Mouse (Mus musculus): Measurements from ENCODE around the gene Gm44596. TPM values are rescaled to one million over a fixed set of nuclear protein-coding genes. Genes with fewer than 3 reads are reported as not detected.
A peak's percentile ranks its signal among the peaks of the same experiment; 100 is the strongest.

The Gm44596 gene
- polyA plus RNA-seq, 1 experiment from 2014 or later, result not detected

DNA sequence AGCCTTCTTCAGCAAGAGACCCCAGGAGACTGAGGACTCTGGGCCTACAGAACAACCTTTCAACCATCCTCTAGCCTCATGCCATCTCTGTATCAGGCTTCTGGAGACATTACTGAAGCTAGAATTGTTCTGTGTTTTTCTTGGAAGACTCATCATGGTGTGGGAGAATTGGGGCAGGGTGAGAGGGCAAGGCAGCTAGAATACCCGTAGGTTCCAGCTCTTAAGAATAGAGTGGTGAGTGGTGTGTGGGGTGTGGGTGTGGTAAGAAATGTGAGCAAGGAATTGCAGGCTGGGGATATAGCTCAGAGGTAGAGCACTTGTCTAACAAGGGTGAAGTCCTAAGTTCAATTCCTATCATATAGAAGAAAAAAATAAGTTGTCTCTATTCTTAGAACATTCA, 9.7 kb downstream of the Gm44596 start:
- Histone ChIP-seq H3K36me3 (no peaks in the 10 kb centered on the region), H3K27ac (no peak overlapping the region), H3K4me2 (no peak overlapping the region), H3K4me1 (replicated peaks) (no peaks in the 10 kb centered on the region), H3K27me3 (no peaks in the 10 kb centered on the region), H3K9me3 (no peaks in the 10 kb centered on the region), H3K9ac (no peak overlapping the region), H3K4me3 (no peak overlapping the region)
- no peak for ATAC-seq (ENCODE audit: low FRiP score)
- WGBS, result 79% methylated on average over 1 of the region's 1 CpGs

DNA sequence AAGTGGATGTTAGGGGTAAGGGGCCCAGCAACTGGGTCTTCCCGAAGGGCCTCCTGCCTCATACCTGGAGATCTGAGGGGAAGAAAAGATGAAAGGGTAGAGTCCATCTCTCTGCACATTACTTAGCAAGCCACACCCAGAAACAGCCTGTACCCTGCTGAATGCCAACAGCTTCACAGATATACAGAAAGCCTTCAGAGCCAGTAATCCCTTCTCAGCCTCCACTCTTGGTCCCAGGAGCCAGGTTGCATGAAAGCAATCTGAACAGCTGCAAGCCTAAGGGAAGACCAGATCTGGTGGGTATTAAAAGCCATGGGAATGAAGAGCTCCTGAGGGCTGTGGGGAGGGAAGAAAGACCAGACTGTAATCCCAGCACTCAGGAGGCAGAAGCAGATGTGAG, 13.9 kb downstream of the Gm44596 start:
- H3K9me3 ChIP-seq, result no peaks in the 10 kb centered on the region
- no peak overlapping the region for H3K4me2 ChIP-seq
- no peak overlapping the region for H3K27ac ChIP-seq
- no peaks in the 10 kb centered on the region for H3K4me1 ChIP-seq (replicated peaks)
- WGBS, result 94% methylated on average over 1 of the region's 1 CpGs
- H3K4me3 ChIP-seq, result no peak overlapping the region
- no peaks in the 10 kb centered on the region for H3K27me3 ChIP-seq
- H3K36me3 ChIP-seq, result no peaks in the 10 kb centered on the region
- H3K9ac ChIP-seq, result no peak overlapping the region
- ATAC-seq (ENCODE audit: low FRiP score), result no peak

DNA sequence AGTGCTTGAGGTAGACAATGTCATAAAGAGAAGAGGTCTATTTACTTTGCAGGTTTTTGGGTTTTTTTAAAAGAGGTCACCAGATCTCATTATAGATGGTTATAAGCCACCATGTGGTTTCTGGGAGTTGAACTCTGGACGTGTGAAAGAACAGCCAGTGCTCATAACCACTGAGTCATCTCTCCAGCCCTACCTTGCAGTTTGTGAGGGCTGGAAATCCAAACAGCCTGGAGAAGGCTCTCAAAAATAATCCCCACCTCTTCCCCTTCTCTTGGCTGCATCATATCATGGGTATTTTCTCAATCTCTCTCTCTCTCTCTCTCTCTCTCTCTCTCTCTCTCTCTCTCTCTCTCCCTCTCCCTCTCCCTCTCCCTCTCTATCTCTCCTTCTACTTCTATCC, 15.4 kb downstream of the Gm44596 start:
- no peak overlapping the region for H3K4me3 ChIP-seq
- 60% methylated on average over 1 of the region's 1 CpGs for WGBS
- H3K9ac ChIP-seq, result no peak overlapping the region
- no peak overlapping the region for H3K27ac ChIP-seq
- no peaks in the 10 kb centered on the region for H3K4me1 ChIP-seq (replicated peaks)
- no peak overlapping the region for H3K4me2 ChIP-seq
- ATAC-seq (ENCODE audit: low FRiP score), result no peak
- no peaks in the 10 kb centered on the region for H3K27me3 ChIP-seq
- no peaks in the 10 kb centered on the region for H3K36me3 ChIP-seq
- no peaks in the 10 kb centered on the region for H3K9me3 ChIP-seq

DNA sequence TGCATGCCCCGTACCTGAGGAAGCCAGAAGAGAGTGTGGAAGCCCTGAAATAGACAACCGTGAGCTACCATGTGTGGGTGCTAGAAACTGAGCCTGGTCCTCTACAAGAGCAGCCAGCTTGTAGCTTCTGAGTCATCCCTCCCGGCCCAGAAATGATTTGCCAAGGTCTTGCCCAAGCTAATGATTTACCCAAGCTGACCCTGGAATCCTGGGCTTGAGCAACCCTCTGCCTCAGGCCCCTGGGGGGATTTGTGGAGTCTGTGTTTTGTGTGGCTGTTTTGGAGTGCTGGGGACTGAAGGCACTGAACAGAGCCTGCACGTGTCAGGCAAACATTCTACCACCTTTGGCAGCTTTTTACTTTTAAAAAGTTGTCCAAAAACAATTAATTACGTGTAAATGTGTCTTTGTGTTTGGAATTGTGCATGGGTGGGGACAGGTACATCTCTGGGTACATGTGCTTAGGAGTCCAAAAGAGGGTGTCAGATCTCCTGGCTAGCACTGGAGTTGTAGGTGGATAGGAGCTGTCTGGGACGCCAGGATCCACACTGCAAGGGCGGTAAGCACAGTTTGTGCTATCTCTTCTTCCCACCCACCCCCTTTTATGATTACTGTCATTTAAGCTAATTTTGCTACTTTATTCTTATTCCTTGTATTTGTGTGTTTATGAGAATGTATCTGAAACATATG, 22.4 kb downstream of the Gm44596 start:
- peaks cover 25% of the 10 kb centered on the region for H3K4me1 ChIP-seq (replicated peaks)
- H3K9me3 ChIP-seq, result no peaks in the 10 kb centered on the region
- no peak overlapping the region for H3K9ac ChIP-seq
- 80% methylated on average over 7 of the region's 7 CpGs for WGBS
- no peak overlapping the region for H3K4me2 ChIP-seq
- H3K36me3 ChIP-seq, result no peaks in the 10 kb centered on the region
- ATAC-seq (ENCODE audit: low FRiP score), result no peak
- no peaks in the 10 kb centered on the region for H3K27me3 ChIP-seq
- H3K27ac ChIP-seq, result no peak overlapping the region
- no peak overlapping the region for H3K4me3 ChIP-seq

DNA sequence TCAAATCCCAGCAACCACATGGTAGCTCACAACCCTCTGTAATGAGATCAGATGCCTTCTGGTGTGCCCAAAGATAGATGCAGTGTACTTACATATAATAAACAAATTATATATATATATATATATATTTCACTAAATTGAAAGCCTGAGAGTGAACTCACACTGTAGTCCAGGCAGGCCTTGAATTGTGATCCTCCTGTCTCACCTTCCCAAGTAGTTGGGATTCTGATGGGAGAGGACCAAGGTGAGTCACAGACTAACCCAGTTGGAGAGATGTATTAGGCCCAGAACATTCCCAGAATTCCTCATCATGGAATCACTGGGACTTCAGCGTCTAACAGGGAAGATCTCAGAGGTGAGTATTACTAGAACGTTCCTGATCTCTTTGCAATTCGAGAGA, 23.7 kb downstream of the Gm44596 start, which contains the start of gene Nrip2:
Gene Nrip2, plus strand, starts transcription at position 301 of the 400 bp plus-strand sequence.
- no peak for ATAC-seq (ENCODE audit: low FRiP score)
- no peaks in the 10 kb centered on the region for H3K27me3 ChIP-seq
- H3K4me1 ChIP-seq (replicated peaks), result peaks cover 25% of the 10 kb centered on the region
- H3K9me3 ChIP-seq, result no peaks in the 10 kb centered on the region
- WGBS, result 75% methylated on average over 3 of the region's 3 CpGs
- H3K36me3 ChIP-seq, result no peaks in the 10 kb centered on the region
- H3K4me2 ChIP-seq, result peak within 1 kb of the TSS; percentile 47
- H3K4me3 ChIP-seq, result peak within 1 kb of the TSS; percentile 20
- H3K9ac ChIP-seq, result peak within 1 kb of the TSS; percentile 51
- peak within 1 kb of the TSS; percentile 78 for H3K27ac ChIP-seq

DNA sequence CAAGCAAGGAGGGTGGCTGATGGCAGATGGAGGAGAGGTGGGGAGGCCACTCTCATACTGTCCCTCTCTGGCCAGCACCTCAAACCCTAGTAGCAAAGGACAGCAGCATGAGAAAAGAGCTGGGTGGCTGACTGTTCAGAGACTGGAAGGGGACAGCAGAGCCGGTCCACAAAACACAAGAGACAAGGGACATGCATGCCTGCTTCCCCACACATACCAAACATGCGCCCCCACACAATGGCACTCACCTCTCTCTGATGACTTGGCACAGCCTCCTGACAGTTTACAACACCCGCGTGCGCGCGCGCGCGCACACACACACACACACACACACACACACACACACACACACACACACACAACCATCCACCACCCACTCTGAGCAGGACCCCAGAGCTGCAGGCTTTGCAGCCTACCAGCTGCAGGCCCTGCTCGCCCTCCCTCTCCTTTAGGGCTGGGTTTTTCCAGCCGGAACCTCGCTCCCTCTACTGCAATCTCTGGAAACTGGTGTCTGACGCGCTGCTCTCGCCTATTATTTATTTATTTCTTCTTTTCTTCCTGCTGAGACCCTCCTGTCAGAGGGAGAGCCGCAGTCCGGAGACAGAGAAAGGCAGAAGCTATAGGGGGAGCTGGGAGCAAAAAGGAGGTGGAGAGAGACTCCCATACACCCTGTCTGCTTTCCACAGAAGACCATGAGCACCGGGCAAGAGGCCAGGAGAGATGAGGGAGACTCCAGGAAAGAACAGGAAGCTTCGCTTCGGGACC, 24.3 kb downstream of the Gm44596 start:
- H3K4me1 ChIP-seq (replicated peaks), result peaks cover 25% of the 10 kb centered on the region
- H3K9me3 ChIP-seq, result no peaks in the 10 kb centered on the region
- H3K27me3 ChIP-seq, result no peaks in the 10 kb centered on the region
- peak; percentile 86 for ATAC-seq (ENCODE audit: low FRiP score)
- H3K4me2 ChIP-seq, result peak overlapping the region; percentile 47
- 45% methylated on average over 20 of the region's 21 CpGs for WGBS
- H3K27ac ChIP-seq, result peak overlapping the region; percentile 78
- H3K36me3 ChIP-seq, result 0 out of 2 replicates have a peak, but pooled peaks cover 2% of the 10 kb centered on the region
- peak overlapping the region; percentile 51 for H3K9ac ChIP-seq
- peak overlapping the region; percentile 20 for H3K4me3 ChIP-seq

DNA sequence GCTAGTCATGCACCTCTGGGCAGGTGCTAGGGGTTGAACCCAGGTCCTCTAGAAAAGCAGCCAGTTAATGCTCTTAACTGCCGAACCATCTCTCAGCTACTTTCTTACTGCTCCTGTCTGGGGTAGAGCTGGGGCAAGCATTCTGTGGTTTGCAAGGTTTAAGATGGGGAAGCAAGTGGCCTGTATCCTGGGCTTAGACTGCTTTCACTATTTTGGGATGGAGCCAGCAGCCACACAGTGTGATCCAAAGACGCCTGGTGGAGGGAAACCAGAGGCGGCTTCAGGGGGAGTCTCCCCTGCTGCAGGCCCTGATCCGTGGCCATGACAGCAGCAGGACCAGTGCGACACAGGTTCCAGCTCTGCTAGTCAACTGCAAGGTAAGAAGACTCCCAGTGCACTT, 29.4 kb downstream of the Gm44596 start:
- H3K9ac ChIP-seq, result 0 out of 2 replicates have a peak overlapping the region, but pooled peaks have one; percentile 25
- H3K9me3 ChIP-seq, result no peaks in the 10 kb centered on the region
- H3K4me1 ChIP-seq (replicated peaks), result peaks cover 18% of the 10 kb centered on the region
- H3K36me3 ChIP-seq, result peaks cover 44% of the 10 kb centered on the region
- no peak for ATAC-seq (ENCODE audit: low FRiP score)
- H3K27me3 ChIP-seq, result no peaks in the 10 kb centered on the region
- H3K4me3 ChIP-seq, result no peak overlapping the region
- H3K27ac ChIP-seq, result no peak overlapping the region
- WGBS, result 66% methylated on average over 5 of the region's 5 CpGs
- H3K4me2 ChIP-seq, result no peak overlapping the region

DNA sequence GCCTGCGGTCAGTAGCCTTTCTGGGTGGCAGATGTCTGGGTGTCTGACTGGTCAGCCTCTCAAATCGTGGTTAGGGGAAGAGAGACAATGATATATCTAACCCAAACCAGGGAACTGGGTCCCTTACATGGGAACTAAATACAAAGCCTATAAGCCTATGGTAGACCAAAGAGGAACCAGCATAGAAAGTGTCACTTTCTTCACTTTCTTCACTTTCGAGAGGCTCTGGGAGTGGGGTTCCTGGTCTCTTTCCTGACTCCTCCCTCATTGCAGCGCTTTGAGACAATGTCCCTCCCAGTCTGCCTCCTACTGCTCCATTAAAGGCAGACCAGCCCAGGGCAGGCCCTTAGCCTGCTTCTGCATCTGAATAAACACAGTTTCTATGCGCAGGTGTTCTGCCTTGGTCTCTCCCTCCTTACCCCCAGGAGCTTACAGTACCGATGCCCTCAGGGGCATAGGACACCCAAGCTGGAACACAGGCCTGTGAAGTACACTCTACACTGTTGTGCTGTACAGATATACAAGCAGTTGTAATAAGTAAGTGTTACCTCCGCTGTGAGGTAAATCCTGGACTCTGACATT, 33.3 kb downstream of the Gm44596 start:
- 87% methylated on average over 7 of the region's 7 CpGs for WGBS
- peaks cover 77% of the 10 kb centered on the region for H3K36me3 ChIP-seq

DNA sequence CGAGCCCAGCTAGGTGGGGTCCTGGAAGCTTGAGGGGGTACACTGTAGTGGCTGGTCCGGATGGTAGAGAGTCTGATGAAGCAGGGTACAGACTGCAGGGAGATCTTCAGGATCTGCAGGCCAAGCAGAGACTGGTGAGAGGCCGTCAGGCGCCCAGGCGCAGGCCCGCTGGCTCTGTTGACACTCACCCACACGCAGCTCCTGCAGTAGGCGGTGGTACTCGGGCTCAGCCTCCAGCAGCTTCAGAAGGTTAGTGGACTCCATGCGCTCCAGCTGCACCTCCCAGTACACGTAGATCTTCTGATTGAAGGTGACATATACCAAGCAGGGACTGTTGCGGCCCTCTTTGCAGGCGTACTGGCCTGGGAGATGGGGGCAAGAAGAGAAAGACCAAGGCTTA, 35.0 kb downstream of the Gm44596 start:
- Histone ChIP-seq H3K27me3 (no peaks in the 10 kb centered on the region), H3K4me2 (no peak overlapping the region), H3K9me3 (no peaks in the 10 kb centered on the region), H3K9ac (no peak overlapping the region), H3K36me3 (peaks cover 87% of the 10 kb centered on the region), H3K27ac (no peak overlapping the region), H3K4me3 (no peak overlapping the region), H3K4me1 (replicated peaks) (no peaks in the 10 kb centered on the region)
- WGBS, result 96% methylated on average over 13 of the region's 13 CpGs
- ATAC-seq (ENCODE audit: low FRiP score), result no peak

More for the DNA sequence above, 33.3 kb downstream of the Gm44596 start:
- no peak for ATAC-seq (ENCODE audit: low FRiP score)
- Histone ChIP-seq H3K4me3 (no peak overlapping the region), H3K4me1 (replicated peaks) (no peaks in the 10 kb centered on the region), H3K27me3 (no peaks in the 10 kb centered on the region), H3K4me2 (no peak overlapping the region), H3K9ac (no peak overlapping the region), H3K9me3 (no peaks in the 10 kb centered on the region), H3K27ac (no peak overlapping the region)

DNA sequence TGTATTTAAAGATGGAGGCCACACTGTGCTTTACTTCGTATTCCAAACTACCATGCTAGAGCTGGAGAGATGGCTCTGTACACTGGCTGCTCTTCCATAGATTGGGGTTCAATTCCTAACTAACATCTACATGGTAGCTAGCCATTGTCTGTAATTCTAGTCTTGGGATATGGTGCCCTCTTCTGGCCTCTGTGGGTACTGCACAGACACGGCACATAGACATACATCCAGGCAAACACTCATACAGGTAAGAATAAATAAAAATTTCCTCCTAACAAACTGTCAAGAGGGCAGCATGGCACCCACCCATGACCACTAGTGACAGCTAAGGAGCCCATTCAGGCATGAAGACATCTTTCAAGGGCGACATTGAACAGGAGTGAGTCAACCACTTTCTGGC, 35.8 kb downstream of the Gm44596 start:
- Histone ChIP-seq H3K36me3 (peaks cover 89% of the 10 kb centered on the region), H3K4me3 (no peak overlapping the region), H3K9me3 (no peaks in the 10 kb centered on the region), H3K4me1 (replicated peaks) (no peaks in the 10 kb centered on the region), H3K4me2 (no peak overlapping the region), H3K27ac (no peak overlapping the region), H3K27me3 (no peaks in the 10 kb centered on the region), H3K9ac (no peak overlapping the region)
- ATAC-seq (ENCODE audit: low FRiP score), result peak; percentile 47; the same call in 1 of the 2 replicates
- 26% methylated on average over 3 of the region's 3 CpGs for WGBS

DNA sequence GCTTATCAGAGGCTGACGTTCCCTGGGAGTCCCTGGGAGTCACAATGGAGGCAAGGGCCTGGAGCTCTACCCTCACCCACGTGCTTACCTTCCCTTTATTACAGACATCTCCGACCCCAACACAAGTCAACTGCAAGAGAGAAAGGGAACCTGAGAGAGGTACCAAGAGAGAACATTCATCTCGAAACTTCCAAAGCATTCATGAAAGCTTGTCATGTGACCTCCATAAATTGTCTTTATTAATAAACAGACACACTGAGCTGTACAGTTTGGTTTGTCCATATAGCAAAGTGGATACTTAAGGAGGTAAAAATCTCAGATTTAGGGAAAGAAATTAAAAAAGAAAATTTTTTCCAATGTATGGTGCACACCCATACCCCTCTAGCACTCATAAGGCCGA, 40.9 kb downstream of the Gm44596 start:
- H3K4me3 ChIP-seq, result no peak overlapping the region
- no peaks in the 10 kb centered on the region for H3K4me1 ChIP-seq (replicated peaks)
- WGBS, result 92% methylated on average over 5 of the region's 5 CpGs
- no peaks in the 10 kb centered on the region for H3K27me3 ChIP-seq
- no peaks in the 10 kb centered on the region for H3K9me3 ChIP-seq
- H3K27ac ChIP-seq, result no peak overlapping the region
- H3K4me2 ChIP-seq, result no peak overlapping the region
- H3K9ac ChIP-seq, result no peak overlapping the region
- H3K36me3 ChIP-seq, result peaks cover 49% of the 10 kb centered on the region
- ATAC-seq (ENCODE audit: low FRiP score), result no peak

DNA sequence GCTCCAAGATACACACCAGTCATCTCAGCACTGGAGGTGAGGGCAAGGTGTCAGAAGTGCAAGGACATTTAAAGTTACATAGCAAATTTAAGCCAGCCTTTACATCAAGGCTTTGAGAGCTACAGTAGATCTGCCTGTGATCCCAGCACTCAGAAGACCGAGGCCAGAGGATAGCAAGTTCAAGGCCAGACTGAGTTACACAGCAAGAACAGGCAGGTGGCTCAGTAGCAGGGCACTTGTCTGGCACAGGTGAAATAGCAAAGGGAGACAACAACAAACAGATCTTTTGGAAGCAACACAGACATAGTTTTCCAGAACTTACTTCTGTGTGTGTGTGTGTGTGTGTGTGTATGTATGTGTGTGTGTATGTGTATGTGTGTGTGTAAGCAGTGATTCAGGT, 42.8 kb downstream of the Gm44596 start:
- 95% methylated on average over 1 of the region's 1 CpGs for WGBS
- Histone ChIP-seq H3K27me3 (no peaks in the 10 kb centered on the region), H3K36me3 (peaks cover 31% of the 10 kb centered on the region), H3K4me3 (no peak overlapping the region), H3K4me1 (replicated peaks) (peaks cover 3% of the 10 kb centered on the region; the same call in 1 of the 2 replicates), H3K9me3 (no peaks in the 10 kb centered on the region), H3K4me2 (no peak overlapping the region), H3K9ac (no peak overlapping the region; the same call in 1 of the 2 replicates), H3K27ac (no peak overlapping the region)
- no peak for ATAC-seq (ENCODE audit: low FRiP score)

All from hindbrain, embryonic 13.5 days (tissue).